Mouse (Mus musculus): ENCODE measurements at regions not wholly inside any gene's neighbourhood (a gene's known extent, or its start where the extent isn't known, plus 50 kb on each side); places are given as distances from the start of the nearest gene placed in this dataset.
A peak's percentile ranks its signal among the peaks of the same experiment; 100 is the strongest.

DNA sequence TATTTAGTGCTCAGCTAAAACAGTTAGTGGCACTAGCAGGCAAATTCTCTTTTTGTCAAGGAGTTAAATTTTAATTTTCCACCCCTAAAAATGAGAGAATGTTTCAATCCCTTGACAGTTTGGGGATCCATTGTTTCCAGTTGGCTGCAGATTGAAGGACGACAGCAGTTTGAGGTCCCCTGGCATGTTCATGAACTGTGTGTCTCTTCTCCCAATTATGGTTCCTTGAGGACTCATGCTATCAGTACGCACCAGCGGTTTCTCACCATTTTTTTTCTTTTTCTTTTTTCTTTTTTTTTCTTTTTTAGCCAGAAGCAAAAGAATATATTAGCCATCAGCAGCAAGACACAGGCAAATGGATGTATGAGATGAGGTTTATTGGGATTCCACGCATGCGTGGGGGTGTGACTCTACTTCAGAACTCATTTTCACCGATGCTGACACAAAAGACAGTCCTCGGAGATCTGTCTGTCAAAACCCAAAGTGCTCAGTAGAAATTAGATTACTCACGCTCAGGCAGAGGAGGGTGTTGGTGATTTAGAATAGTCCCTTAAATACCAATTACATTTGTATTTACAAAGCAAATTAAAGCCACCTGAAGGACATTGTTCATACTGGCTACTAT lies 157.8 kb upstream of the Arrdc4 start:
- Histone ChIP-seq H3K4me1 (0 out of 2 replicates have a peak, but pooled peaks cover 3% of the 10 kb centered on the region), H3K4me3 (no peak overlapping the region), H3K27ac (no peak overlapping the region), H3K9ac (no peak overlapping the region), H3K9me3 (replicated peaks) (no peaks in the 10 kb centered on the region), H3K27me3 (no peaks in the 10 kb centered on the region; the same call in 1 of the 2 replicates), H3K4me2 (replicated peaks) (no peak overlapping the region), H3K36me3 (no peaks in the 10 kb centered on the region)
- peak; percentile 71 for ATAC-seq (ENCODE audit: low FRiP score)
- 48% methylated on average over 8 of the region's 8 CpGs for WGBS

DNA sequence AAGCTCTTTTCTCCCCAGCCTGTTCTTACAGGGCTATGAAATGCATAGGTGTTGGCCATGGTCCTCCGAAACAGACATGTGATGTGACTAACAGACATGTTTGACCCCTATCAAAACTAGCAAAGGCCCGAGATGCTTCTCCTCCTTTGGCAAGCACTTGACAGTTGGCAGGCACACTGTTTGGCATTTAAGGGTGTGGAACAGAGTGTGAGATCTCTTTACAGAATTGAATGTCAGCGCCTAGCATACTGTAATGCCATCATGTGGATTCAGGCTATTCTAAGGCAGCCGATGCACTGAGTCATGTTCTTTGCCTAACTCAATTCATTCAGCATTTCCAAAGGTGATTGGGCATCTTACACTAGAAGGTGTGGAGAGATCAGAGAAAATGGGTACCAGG lies 156.8 kb upstream of the Arrdc4 start:
- ATAC-seq (ENCODE audit: low FRiP score): no peak
- Histone ChIP-seq H3K4me3 (no peak overlapping the region), H3K9me3 (replicated peaks) (no peaks in the 10 kb centered on the region), H3K4me1 (0 out of 2 replicates have a peak, but pooled peaks cover 3% of the 10 kb centered on the region), H3K9ac (no peak overlapping the region), H3K27me3 (no peaks in the 10 kb centered on the region; the same call in 1 of the 2 replicates), H3K27ac (no peak overlapping the region), H3K36me3 (no peaks in the 10 kb centered on the region), H3K4me2 (replicated peaks) (no peak overlapping the region)
- 91% methylated on average over 4 of the region's 4 CpGs for WGBS

- ATAC-seq (ENCODE audit: low FRiP score): no peak
- Histone ChIP-seq H3K9me3 (replicated peaks) (no peaks in the 10 kb centered on the region), H3K27me3 (no peaks in the 10 kb centered on the region), H3K9ac (no peak overlapping the region), H3K4me1 (no peaks in the 10 kb centered on the region), H3K27ac (no peak overlapping the region), H3K4me3 (no peak overlapping the region), H3K36me3 (no peaks in the 10 kb centered on the region), H3K4me2 (replicated peaks) (no peak overlapping the region)
Measured at GRCm38 (mm10) chr7:68886173-68886572, 137.1 kb upstream of the Arrdc4 start.

DNA sequence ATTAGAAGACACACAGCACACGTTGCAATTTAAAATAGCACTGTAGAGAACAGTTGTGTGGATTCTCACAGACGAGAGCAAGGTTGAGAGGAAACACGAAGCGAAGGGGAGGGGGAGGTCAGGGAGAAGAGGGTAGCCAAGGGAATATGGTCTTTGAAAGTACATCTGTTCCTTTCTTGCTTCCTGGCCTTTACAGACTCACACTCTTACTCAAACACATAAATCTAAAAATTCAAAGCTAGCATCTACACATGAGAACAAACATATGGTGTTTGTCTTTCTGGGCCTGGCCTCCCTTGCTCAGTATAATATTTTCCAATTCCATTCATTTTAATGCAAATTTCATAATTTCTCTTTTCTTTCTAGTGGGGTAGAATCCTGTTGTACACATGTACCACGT lies 124.0 kb upstream of the Arrdc4 start:
- Histone ChIP-seq H3K4me3 (no peak overlapping the region), H3K9ac (no peak overlapping the region), H3K36me3 (no peaks in the 10 kb centered on the region), H3K9me3 (replicated peaks) (no peaks in the 10 kb centered on the region), H3K27ac (no peak overlapping the region), H3K4me2 (replicated peaks) (no peak overlapping the region), H3K4me1 (no peaks in the 10 kb centered on the region), H3K27me3 (no peaks in the 10 kb centered on the region)
- WGBS: 65% methylated on average over 5 of the region's 5 CpGs
- no peak for ATAC-seq (ENCODE audit: low FRiP score)

DNA sequence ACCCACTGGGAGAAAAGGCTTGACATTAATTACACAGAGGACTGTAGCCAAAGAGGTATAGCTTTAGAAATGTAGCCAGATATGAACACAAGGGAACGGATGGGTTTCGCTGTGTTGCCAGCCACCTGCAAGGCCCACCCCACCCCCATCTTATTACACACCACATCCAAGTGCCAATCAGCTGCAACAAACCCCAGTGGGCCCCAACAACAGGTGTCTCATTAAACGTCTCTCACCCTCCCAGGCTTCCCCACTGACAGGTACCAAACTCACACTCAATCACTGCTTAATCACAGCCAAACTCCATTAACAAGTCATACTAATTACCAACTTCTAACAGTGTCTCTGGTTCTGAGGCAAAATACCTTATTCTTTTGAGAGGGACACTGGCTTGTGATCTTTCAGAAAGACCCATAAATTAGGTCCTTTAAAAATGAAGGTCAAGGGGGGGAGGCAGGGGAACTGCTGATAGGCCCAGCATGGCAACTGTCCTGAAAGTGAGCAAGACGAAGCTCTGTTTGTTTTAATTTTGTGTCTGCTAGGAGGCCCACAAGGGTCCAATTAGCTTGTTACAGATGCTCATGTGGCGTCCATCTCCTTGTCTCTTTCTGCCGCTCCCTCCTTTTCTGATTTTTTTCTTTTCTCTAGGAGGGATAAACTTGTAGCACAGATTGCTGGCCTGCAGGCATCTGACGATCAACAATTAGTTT lies 115.4 kb upstream of the Arrdc4 start:
- no peaks in the 10 kb centered on the region for H3K36me3 ChIP-seq
- H3K4me2 ChIP-seq (replicated peaks): no peak overlapping the region
- no peak overlapping the region for H3K9ac ChIP-seq
- H3K4me1 ChIP-seq: no peaks in the 10 kb centered on the region
- no peaks in the 10 kb centered on the region for H3K27me3 ChIP-seq
- peak; percentile 64 for ATAC-seq (ENCODE audit: low FRiP score)
- H3K9me3 ChIP-seq (replicated peaks): no peaks in the 10 kb centered on the region
- WGBS: 50% methylated on average over 7 of the region's 7 CpGs
- no peak overlapping the region for H3K4me3 ChIP-seq
- H3K27ac ChIP-seq: no peak overlapping the region

GRCm38 (mm10) chr7:68858471-68859210 lies 109.6 kb upstream of the Arrdc4 start:
- 52% methylated on average over 2 of the region's 2 CpGs for WGBS

DNA sequence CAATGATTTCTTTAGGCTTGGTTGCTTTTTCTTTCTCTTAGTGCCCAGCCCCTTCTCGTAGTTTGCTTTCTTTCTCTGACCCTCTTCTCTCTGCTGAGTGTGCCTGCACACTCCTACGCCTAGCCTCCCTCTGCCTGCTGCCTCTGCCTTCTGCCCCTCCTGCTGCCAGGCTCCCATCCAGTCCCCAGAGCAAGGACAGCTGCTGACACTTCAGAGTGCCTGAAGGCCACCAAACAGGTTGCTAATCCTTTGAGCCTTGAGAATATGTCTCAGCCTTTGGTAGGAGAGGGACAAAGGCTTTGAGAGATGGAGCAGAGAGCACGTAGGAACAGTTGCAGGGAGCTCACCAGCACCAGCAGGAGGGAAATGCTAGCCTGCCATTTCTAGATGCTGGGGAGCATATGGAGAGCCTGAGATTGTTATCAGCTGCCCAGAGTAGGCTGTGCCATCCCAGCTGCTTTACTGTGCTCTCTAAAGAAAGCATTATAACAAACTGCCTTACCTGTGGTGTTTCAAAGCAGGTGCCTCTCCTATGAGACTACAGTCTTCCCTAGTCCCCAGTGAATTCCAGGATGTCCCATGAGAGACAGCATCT lies 103.0 kb upstream of the Arrdc4 start:
- Histone ChIP-seq H3K4me2 (replicated peaks) (no peak overlapping the region), H3K27ac (0 out of 2 replicates have a peak overlapping the region, but pooled peaks have one; percentile 7), H3K27me3 (no peaks in the 10 kb centered on the region), H3K4me1 (no peaks in the 10 kb centered on the region), H3K36me3 (no peaks in the 10 kb centered on the region), H3K9ac (no peak overlapping the region), H3K9me3 (replicated peaks) (no peaks in the 10 kb centered on the region), H3K4me3 (no peak overlapping the region)
- no peak for ATAC-seq (ENCODE audit: low FRiP score)
- 56% methylated on average over 3 of the region's 3 CpGs for WGBS

More at GRCm38 (mm10) chr7:68858471-68859210, 109.6 kb upstream of the Arrdc4 start:
- Histone ChIP-seq H3K4me3 (no peak overlapping the region), H3K36me3 (no peaks in the 10 kb centered on the region), H3K4me1 (peaks cover 4% of the 10 kb centered on the region; the same call in 1 of the 2 replicates), H3K4me2 (replicated peaks) (no peak overlapping the region), H3K27me3 (no peaks in the 10 kb centered on the region), H3K27ac (no peak overlapping the region), H3K9me3 (replicated peaks) (no peaks in the 10 kb centered on the region), H3K9ac (no peak overlapping the region)
- 0 out of 2 replicates have a peak, but pooled peaks have one; percentile 19 for ATAC-seq (ENCODE audit: low FRiP score)

DNA sequence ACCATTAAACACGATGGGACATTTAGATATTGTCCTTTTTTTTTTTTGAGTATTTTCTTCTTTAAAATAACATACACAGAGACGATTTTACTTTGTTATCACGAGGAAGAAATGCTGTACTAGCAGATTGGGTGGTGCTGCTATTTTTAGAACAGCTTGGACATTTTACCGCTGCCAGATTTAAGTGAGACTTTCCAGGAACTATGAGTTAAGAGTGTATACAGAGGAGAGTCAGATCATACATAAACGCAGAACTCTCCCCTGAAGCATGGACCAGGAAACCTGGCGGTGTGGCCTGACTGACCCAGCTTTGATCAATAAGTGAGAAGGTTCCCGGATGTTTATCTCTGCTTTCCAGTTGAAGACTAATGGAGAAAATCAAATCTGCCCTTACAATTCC lies 95.6 kb upstream of the Arrdc4 start:
- Histone ChIP-seq H3K27ac (no peak overlapping the region), H3K36me3 (no peaks in the 10 kb centered on the region), H3K4me2 (replicated peaks) (no peak overlapping the region), H3K9ac (no peak overlapping the region), H3K9me3 (replicated peaks) (no peaks in the 10 kb centered on the region), H3K27me3 (no peaks in the 10 kb centered on the region), H3K4me3 (no peak overlapping the region), H3K4me1 (no peaks in the 10 kb centered on the region)
- ATAC-seq (ENCODE audit: low FRiP score): no peak
- 78% methylated on average over 7 of the region's 7 CpGs for WGBS

DNA sequence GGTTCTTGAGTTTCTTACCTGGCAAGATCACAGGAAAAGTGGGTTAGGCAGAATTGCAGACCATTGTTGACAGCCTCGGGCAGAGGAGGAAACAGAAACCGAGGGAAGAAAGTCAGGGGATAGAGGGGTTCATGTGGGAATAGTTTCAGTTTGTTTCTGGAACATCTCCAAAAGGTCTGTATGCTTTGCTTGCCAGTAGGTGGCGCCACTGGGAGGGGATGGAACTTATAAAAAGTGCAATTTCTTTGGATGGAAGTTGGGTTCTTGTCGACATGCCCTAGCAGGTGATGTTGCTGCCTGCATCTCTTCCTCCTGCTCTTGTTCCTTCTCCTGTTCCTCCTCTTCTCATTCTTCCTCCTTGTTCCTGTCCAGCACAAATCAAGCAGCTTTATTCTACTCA lies 94.3 kb upstream of the Arrdc4 start:
- Histone ChIP-seq H3K4me3 (no peak overlapping the region), H3K27ac (no peak overlapping the region), H3K4me2 (replicated peaks) (no peak overlapping the region), H3K4me1 (no peaks in the 10 kb centered on the region), H3K36me3 (no peaks in the 10 kb centered on the region), H3K9ac (no peak overlapping the region), H3K9me3 (replicated peaks) (no peaks in the 10 kb centered on the region), H3K27me3 (no peaks in the 10 kb centered on the region)
- WGBS: 59% methylated on average over 4 of the region's 4 CpGs
- ATAC-seq (ENCODE audit: low FRiP score): no peak

DNA sequence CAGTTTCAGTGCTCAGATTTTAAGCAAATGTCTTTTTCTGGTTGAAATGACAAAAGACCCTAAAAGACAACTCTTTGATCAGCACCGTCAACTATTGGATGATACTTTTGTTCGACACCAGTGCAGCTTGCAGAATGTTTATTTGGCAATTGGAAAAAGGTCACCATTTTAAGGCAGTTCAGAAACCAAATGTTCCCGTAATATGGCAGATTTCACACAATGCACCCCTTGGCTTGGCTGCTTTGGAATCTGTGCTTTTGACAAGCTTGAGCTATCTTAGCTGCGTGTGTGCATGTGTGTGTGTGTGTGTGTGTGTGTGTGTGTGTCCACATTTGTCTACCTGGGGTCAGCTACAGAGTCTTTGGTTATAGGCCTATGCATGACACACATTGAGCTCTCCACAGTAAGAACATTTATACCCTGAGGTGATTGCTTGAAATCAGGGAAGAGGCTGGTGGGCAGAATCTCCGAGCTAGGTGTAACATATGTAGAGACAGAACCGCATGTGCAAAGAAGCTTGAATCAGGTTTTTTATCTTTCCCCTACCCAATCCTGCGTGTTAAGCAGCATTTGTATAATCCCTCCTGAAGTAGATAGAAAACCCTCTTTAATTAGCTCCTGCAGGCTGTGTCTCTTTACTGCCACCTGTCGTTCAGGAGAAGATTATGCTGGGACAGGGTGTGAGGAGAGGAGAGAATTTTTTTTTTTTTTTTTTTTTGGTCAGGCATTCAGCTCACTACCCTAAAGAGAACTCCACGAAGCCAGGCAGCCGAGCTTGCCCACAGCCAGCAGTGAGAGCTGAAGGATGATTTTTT lies 85.1 kb upstream of the Arrdc4 start:
- no peaks in the 10 kb centered on the region for H3K36me3 ChIP-seq
- H3K4me1 ChIP-seq: no peaks in the 10 kb centered on the region
- WGBS: 47% methylated on average over 10 of the region's 10 CpGs
- H3K4me3 ChIP-seq: no peak overlapping the region
- H3K27me3 ChIP-seq: 0 out of 2 replicates have a peak, but pooled peaks cover 3% of the 10 kb centered on the region
- no peak for ATAC-seq (ENCODE audit: low FRiP score)
- no peak overlapping the region for H3K4me2 ChIP-seq (replicated peaks)
- H3K27ac ChIP-seq: no peak overlapping the region
- H3K9ac ChIP-seq: no peak overlapping the region
- H3K9me3 ChIP-seq (replicated peaks): no peaks in the 10 kb centered on the region

GRCm38 (mm10) chr7:68833517-68833916 lies 84.5 kb upstream of the Arrdc4 start:
- no peak for ATAC-seq (ENCODE audit: low FRiP score)
- WGBS: 86% methylated on average over 7 of the region's 7 CpGs
- Histone ChIP-seq H3K4me2 (replicated peaks) (no peak overlapping the region), H3K36me3 (no peaks in the 10 kb centered on the region), H3K9me3 (replicated peaks) (no peaks in the 10 kb centered on the region), H3K4me3 (no peak overlapping the region), H3K4me1 (no peaks in the 10 kb centered on the region), H3K27me3 (0 out of 2 replicates have a peak, but pooled peaks cover 3% of the 10 kb centered on the region), H3K27ac (no peak overlapping the region), H3K9ac (no peak overlapping the region)
